Mouse (Mus musculus) embryonic facial prominence, embryonic 15.5 days (tissue): ENCODE results near the gene Iqcf4. TPM values are rescaled to one million over a fixed set of nuclear protein-coding genes. Genes with fewer than 3 reads are reported as not detected.

Experiments used
- ATAC-seq: fragments of 200-750 bp; cut with Nextera tagmentation; 2 replicates; pipeline ENCODE4 v1.8.0; 2017; ENCODE audit warnings: low read depth, moderate TSS enrichment; ENCODE audit not compliant: insufficient number of reproducible peaks, low FRiP score, low TSS enrichment
- H3K27ac ChIP-seq: fragments of 300-500 bp; sonication (generic); replicated peaks from 2 replicates; pipeline ENCODE4 v1.5.1; 2015; ENCODE audit warnings: mild to moderate bottlenecking, inconsistent platforms
- H3K27me3 ChIP-seq: fragments of 300-500 bp; sonication (generic); 2 replicates; pipeline ENCODE4 v1.6.1; 2015; ENCODE audit warnings: inconsistent platforms
- H3K36me3 ChIP-seq: fragments of 300-500 bp; sonication (generic); 2 replicates; pipeline ENCODE4 v1.6.1; 2015; ENCODE audit warnings: mild to moderate bottlenecking, inconsistent platforms
- H3K4me1 ChIP-seq: fragments of 300-500 bp; sonication (generic); 2 replicates; pipeline ENCODE4 v1.6.1; 2015; ENCODE audit warnings: inconsistent platforms
- H3K4me2 ChIP-seq: fragments of 300-500 bp; sonication (generic); replicated peaks from 2 replicates; pipeline ENCODE4 v1.6.1; 2015; ENCODE audit warnings: mild to moderate bottlenecking, inconsistent platforms
- H3K4me3 ChIP-seq: fragments of 300-500 bp; sonication (generic); replicated peaks from 2 replicates; pipeline ENCODE4 v1.5.1; 2015; ENCODE audit warnings: mild to moderate bottlenecking, inconsistent platforms
- H3K9ac ChIP-seq: fragments of 300-500 bp; sonication (generic); 2 replicates; pipeline ENCODE4 v1.6.1; 2015; ENCODE audit warnings: inconsistent platforms
- H3K9me3 ChIP-seq: fragments of 300-500 bp; sonication (generic); replicated peaks from 2 replicates; pipeline ENCODE4 v1.6.1; 2016; ENCODE audit warnings: inconsistent platforms
- WGBS: fragments of 180-500 bp; shearing (Covaris S2); methylation state at CpG from one replicate; pipeline ENCODE4 v1.1.7; 2015; 5-methylcytosine and 5-hydroxymethylcytosine counted together
- polyA plus RNA-seq: library from polyadenylated mRNA; unstranded; fragments of >200 nt; fragmentation: Nextera tagmentation; extraction: Ambion mirVana; gene quantifications from 2 replicates; pipeline ENCODE4 v1.2.1, GENCODE M21; 2015

The Iqcf4 gene
- polyA plus RNA-seq, 1 experiment from 2014 or later: not detected

GRCm38 (mm10) chr9:106519433-106519832 is 51.4 kb downstream of the Iqcf4 start:
- no peak for ATAC-seq
- Histone ChIP-seq H3K9ac (no peak overlapping the region), H3K36me3 (no peaks in the 10 kb centered on the region), H3K4me2 (no peak overlapping the region), H3K4me3 (no peak overlapping the region), H3K4me1 (no peaks in the 10 kb centered on the region), H3K27ac (no peak overlapping the region), H3K9me3 (no peaks in the 10 kb centered on the region), H3K27me3 (no peaks in the 10 kb centered on the region)
- WGBS: 52% methylated on average over 2 of the region's 2 CpGs

Other genes starting within 250 kb of the Iqcf4 start
- gene Dusp7, start 202.4 kb downstream of the Iqcf4 start, polyA plus RNA-seq: 42.3 and 44.2 TPM in 2 replicates
- 943 and 957 TPM in 2 replicates for gene Rpl29, start 141.5 kb downstream of the Iqcf4 start, polyA plus RNA-seq
- 40.6 and 43.7 TPM in 2 replicates for gene Acy1, start 132.7 kb downstream of the Iqcf4 start, polyA plus RNA-seq
- 34.7 and 44.1 TPM in 2 replicates for gene Abhd14b, start 123.5 kb downstream of the Iqcf4 start, polyA plus RNA-seq
- gene Abhd14a, start 123.3 kb downstream of the Iqcf4 start, polyA plus RNA-seq: 75.6 and 87.0 TPM in 2 replicates
- 115 and 117 TPM in 2 replicates for gene Pcbp4, start 117.7 kb downstream of the Iqcf4 start, polyA plus RNA-seq
- gene Gpr62, start 105.1 kb downstream of the Iqcf4 start, polyA plus RNA-seq: 0.57 and 0.64 TPM in 2 replicates
- gene Rrp9, start 95.0 kb downstream of the Iqcf4 start, polyA plus RNA-seq: 44.2 and 44.9 TPM in 2 replicates
- gene Parp3, start 94.0 kb downstream of the Iqcf4 start, polyA plus RNA-seq: 6.8 and 8.5 TPM in 2 replicates
- gene Iqcf1, start 71.0 kb downstream of the Iqcf4 start, polyA plus RNA-seq: not detected in 2 replicates
- not detected in 2 replicates for gene Iqcf5, start 56.4 kb downstream of the Iqcf4 start, polyA plus RNA-seq
- gene Iqcf3, start 9.4 kb downstream of the Iqcf4 start, polyA plus RNA-seq: not detected in 2 replicates
- not detected in 2 replicates for gene Iqcf6, start 55.6 kb upstream of the Iqcf4 start, polyA plus RNA-seq
- 0.14 TPM in 1 of 2 replicates, not detected in the other for gene Grm2, start 85.1 kb upstream of the Iqcf4 start, polyA plus RNA-seq
- gene Tex264, start 114.9 kb upstream of the Iqcf4 start, polyA plus RNA-seq: 77.7 and 86.7 TPM in 2 replicates
- 6.5 and 6.9 TPM in 2 replicates for gene Rad54l2, start 218.2 kb upstream of the Iqcf4 start, polyA plus RNA-seq